Mouse (Mus musculus) intestine, embryonic 15.5 days (tissue): ENCODE measurements at regions not wholly inside any gene's neighbourhood (a gene's known extent, or its start where the extent isn't known, plus 50 kb on each side); places are given as distances from the start of the nearest gene placed in this dataset.

Experiments
- ATAC-seq: fragments of 200-750 bp; cut with Nextera tagmentation; 2 replicates; pipeline ENCODE4 v1.8.0; 2017; ENCODE audit warnings: moderate TSS enrichment, moderate library complexity
- H3K27ac ChIP-seq: fragments of 300-500 bp; sonication (generic); 2 replicates; pipeline ENCODE4 v1.5.1; 2015; ENCODE audit warnings: mild to moderate bottlenecking, inconsistent platforms
- H3K27me3 ChIP-seq: fragments of 300-500 bp; sonication (generic); replicated peaks from 2 replicates; pipeline ENCODE4 v1.6.1; 2015; ENCODE audit warnings: inconsistent platforms
- H3K36me3 ChIP-seq: fragments of 300-500 bp; sonication (generic); 2 replicates; pipeline ENCODE4 v1.6.1; 2015; ENCODE audit warnings: inconsistent platforms
- H3K4me1 ChIP-seq: fragments of 300-500 bp; sonication (generic); replicated peaks from 2 replicates; pipeline ENCODE4 v1.6.1; 2015; ENCODE audit warnings: inconsistent platforms
- H3K4me2 ChIP-seq: fragments of 300-500 bp; sonication (generic); replicated peaks from 2 replicates; pipeline ENCODE4 v1.6.1; 2015; ENCODE audit warnings: mild to moderate bottlenecking, inconsistent platforms
- H3K4me3 ChIP-seq: fragments of 300-500 bp; sonication (generic); replicated peaks from 2 replicates; pipeline ENCODE4 v1.5.1; 2015; ENCODE audit warnings: inconsistent platforms
- H3K9ac ChIP-seq: fragments of 300-500 bp; sonication (generic); 2 replicates; pipeline ENCODE4 v1.6.1; 2015; ENCODE audit warnings: inconsistent platforms
- H3K9me3 ChIP-seq: fragments of 300-500 bp; sonication (generic); 2 replicates; pipeline ENCODE4 v1.6.1; 2016; ENCODE audit warnings: inconsistent platforms
- WGBS: fragments of 180-500 bp; shearing (Covaris S2); methylation state at CpG from one replicate; pipeline ENCODE4 v1.1.7; 2015; 5-methylcytosine and 5-hydroxymethylcytosine counted together

GRCm38 (mm10) chr13:56350705-56351400 is 54.5 kb upstream of the Cxcl14 start:
- Histone ChIP-seq H3K4me2 (no peak overlapping the region), H3K27ac (peak overlapping the region; percentile 67), H3K9me3 (no peaks in the 10 kb centered on the region), H3K4me1 (peaks cover 15% of the 10 kb centered on the region), H3K9ac (no peak overlapping the region), H3K4me3 (no peak overlapping the region), H3K36me3 (no peaks in the 10 kb centered on the region), H3K27me3 (no peaks in the 10 kb centered on the region)
- no peak for ATAC-seq
- 66% methylated on average over 14 of the region's 14 CpGs for WGBS

DNA sequence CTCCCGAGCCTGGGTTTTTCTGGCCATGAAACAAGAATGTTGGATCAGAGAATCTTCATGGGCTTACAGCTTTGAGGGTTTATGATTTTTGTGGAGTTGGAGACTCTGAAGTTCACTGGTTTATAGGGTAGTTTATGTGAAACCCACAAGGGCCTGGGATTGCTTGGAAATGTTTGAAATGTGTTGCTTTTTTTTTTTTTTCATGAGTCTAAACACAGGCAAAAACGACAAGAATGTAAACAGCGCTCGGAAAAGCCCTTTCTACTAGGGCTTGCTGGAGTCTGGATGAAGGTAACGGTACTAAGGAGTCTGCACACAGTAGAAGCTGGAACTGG is 55.0 kb upstream of the Cxcl14 start:
- Histone ChIP-seq H3K4me1 (peaks cover 15% of the 10 kb centered on the region), H3K9ac (no peak overlapping the region), H3K9me3 (no peaks in the 10 kb centered on the region), H3K4me2 (no peak overlapping the region), H3K36me3 (no peaks in the 10 kb centered on the region), H3K4me3 (no peak overlapping the region), H3K27me3 (no peaks in the 10 kb centered on the region), H3K27ac (peak overlapping the region; percentile 67)
- WGBS, result 55% methylated on average over 5 of the region's 5 CpGs
- ATAC-seq, result no peak

GRCm38 (mm10) chr13:56352436-56352835 is 56.1 kb upstream of the Cxcl14 start:
- no peak for ATAC-seq
- Histone ChIP-seq H3K4me3 (no peak overlapping the region), H3K27ac (no peak overlapping the region), H3K9ac (no peak overlapping the region), H3K27me3 (no peaks in the 10 kb centered on the region), H3K9me3 (no peaks in the 10 kb centered on the region), H3K36me3 (no peaks in the 10 kb centered on the region), H3K4me2 (no peak overlapping the region), H3K4me1 (peaks cover 15% of the 10 kb centered on the region)
- WGBS, result 84% methylated on average over 6 of the region's 6 CpGs

DNA sequence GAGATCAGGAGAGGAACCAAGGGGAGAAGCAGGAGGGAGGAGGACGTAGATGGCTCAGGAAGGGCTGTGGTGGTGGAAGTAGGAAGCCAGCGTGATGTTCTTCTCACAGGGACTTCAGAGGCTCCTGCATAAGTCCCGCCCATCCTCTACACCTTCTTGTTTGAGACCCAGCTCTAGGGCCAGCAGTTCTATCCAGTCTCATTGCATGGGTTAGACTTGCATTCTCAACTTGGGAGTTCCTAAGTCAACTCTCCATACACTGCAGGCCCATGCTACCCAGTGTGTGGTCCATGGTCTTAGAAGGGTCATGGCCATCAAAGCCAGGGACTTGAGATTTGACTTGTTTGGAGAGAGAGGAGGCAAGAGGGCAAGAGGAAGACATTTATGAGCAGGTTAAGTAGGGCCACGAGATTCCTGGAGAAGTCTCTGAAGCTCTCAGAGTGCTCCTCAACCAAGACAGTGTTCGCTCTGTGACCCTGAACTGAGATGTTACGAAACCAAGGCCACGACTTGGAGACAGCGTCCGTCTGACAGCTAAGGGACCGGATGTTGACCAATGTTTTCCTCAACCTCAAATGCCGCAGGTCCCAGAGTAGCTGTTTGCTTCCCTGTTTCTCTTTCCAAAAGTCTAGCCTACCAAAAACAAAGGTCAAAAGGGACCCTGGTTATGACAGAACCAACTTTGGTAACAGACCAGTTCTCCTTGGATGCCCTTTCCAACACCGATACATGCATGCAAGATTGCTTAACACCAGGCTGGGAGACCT is 56.7 kb upstream of the Cxcl14 start:
- WGBS, result 92% methylated on average over 12 of the region's 12 CpGs
- ATAC-seq, result no peak
- H3K27me3 ChIP-seq, result no peaks in the 10 kb centered on the region
- peaks cover 15% of the 10 kb centered on the region for H3K4me1 ChIP-seq
- no peak overlapping the region for H3K27ac ChIP-seq
- no peak overlapping the region for H3K9ac ChIP-seq
- no peaks in the 10 kb centered on the region for H3K9me3 ChIP-seq
- no peak overlapping the region for H3K4me3 ChIP-seq
- no peak overlapping the region for H3K4me2 ChIP-seq
- no peaks in the 10 kb centered on the region for H3K36me3 ChIP-seq

DNA sequence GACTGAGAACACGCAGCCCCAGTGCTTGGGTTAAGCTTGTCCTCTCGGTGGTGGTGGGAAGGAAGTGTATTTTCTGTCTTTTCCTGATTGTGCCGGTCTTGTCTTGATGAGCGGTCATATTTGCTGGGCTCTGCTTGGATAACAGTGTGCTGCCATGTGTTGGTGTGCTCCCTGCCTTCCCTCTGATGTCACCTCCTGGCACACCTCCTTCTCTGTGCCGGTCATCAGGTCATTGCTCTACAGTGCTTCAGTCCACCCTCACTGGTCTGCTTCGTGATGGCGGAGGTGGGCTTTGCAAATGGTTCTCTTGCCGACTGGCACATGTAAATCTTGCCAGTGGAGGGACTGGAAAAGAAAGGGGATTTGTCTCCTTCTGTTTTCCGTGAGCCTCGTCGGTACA is 57.6 kb upstream of the Cxcl14 start:
- H3K36me3 ChIP-seq, result no peaks in the 10 kb centered on the region
- WGBS, result 88% methylated on average over 11 of the region's 11 CpGs
- ATAC-seq, result no peak

GRCm38 (mm10) chr13:56354630-56355029 is 58.3 kb upstream of the Cxcl14 start:
- no peak overlapping the region for H3K27ac ChIP-seq
- no peaks in the 10 kb centered on the region for H3K27me3 ChIP-seq
- H3K4me2 ChIP-seq, result no peak overlapping the region
- H3K36me3 ChIP-seq, result no peaks in the 10 kb centered on the region
- H3K4me1 ChIP-seq, result peaks cover 15% of the 10 kb centered on the region
- H3K9me3 ChIP-seq, result no peaks in the 10 kb centered on the region
- WGBS, result 72% methylated on average over 1 of the region's 1 CpGs
- H3K4me3 ChIP-seq, result no peak overlapping the region
- H3K9ac ChIP-seq, result no peak overlapping the region
- no peak for ATAC-seq

More for the DNA sequence above, 57.6 kb upstream of the Cxcl14 start:
- peaks cover 15% of the 10 kb centered on the region for H3K4me1 ChIP-seq
- H3K27ac ChIP-seq, result no peak overlapping the region
- no peak overlapping the region for H3K9ac ChIP-seq
- no peaks in the 10 kb centered on the region for H3K9me3 ChIP-seq
- H3K27me3 ChIP-seq, result no peaks in the 10 kb centered on the region
- no peak overlapping the region for H3K4me3 ChIP-seq
- no peak overlapping the region for H3K4me2 ChIP-seq

DNA sequence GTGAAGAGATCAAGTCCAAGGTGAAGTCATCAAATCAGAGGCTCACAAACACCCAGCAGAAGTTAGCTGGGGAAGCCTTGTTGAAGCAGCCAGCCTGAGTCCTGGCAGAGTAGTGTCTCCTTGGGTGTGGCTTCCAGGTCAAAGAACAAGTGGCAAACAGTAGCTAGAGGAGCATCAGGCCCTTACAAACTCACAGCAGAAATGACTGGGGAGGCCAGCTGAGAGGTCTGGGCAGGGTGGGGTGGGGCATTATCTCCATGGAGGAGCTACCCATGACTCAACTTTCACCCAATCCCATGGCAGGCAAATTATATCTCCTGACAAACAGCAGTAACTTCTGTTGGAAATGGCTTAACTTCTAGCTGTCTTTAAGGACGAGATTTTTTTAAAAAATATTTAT is 60.6 kb upstream of the Cxcl14 start:
- Histone ChIP-seq H3K9me3 (no peaks in the 10 kb centered on the region), H3K27me3 (no peaks in the 10 kb centered on the region), H3K9ac (no peak overlapping the region), H3K4me3 (no peak overlapping the region), H3K36me3 (no peaks in the 10 kb centered on the region), H3K27ac (no peak overlapping the region), H3K4me2 (no peak overlapping the region), H3K4me1 (peaks cover under 1% of the 10 kb centered on the region; the same call in 1 of the 2 replicates)
- no peak for ATAC-seq
- 38% methylated on average over 1 of the region's 1 CpGs for WGBS

DNA sequence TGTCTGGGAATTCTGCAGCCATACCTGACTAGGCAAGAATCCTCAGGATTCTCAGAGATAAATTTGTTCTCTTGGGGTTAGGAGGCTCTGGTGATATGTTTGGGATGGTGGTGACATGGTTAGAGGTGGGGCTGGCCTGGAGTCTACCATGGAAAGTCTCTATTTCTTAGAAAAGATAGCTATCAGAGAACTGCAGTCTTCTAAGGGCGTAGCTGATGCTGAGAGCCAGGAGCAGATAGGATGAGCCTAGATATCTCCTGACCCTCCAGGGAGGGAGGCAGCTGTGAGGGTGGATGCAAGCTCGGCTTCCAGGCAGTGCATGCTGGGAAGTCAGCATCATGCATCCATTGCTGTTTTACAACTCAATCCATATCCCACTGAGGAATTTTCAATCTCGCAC is 61.6 kb upstream of the Cxcl14 start:
- WGBS, result 84% methylated on average over 3 of the region's 3 CpGs
- no peak for ATAC-seq
- Histone ChIP-seq H3K36me3 (no peaks in the 10 kb centered on the region), H3K4me3 (no peak overlapping the region), H3K4me2 (no peak overlapping the region), H3K4me1 (no peaks in the 10 kb centered on the region), H3K27me3 (no peaks in the 10 kb centered on the region), H3K9ac (no peak overlapping the region), H3K27ac (no peak overlapping the region), H3K9me3 (no peaks in the 10 kb centered on the region)

DNA sequence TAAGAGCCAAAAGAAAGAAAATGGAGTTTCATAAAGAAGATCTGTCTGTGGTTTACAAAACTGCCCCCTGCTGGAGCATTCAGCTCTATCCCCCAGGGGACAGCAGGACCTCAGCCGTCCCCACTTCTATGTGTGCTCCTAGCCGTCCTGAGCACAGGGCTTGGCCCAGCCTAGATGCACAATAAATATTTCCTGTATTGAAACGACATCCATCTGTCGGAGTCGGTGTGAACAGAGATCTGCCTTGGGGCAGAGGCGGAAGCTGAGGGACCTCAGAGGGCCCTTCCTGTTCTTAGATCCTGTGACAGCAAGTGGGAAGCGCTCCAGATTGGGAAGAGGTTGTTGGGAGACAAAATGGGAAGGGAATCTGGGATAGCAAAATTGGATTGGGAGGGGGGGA is 62.5 kb upstream of the Cxcl14 start:
- WGBS, result 55% methylated on average over 7 of the region's 7 CpGs
- Histone ChIP-seq H3K27ac (no peak overlapping the region), H3K36me3 (no peaks in the 10 kb centered on the region), H3K4me1 (no peaks in the 10 kb centered on the region), H3K4me3 (no peak overlapping the region), H3K27me3 (no peaks in the 10 kb centered on the region), H3K9ac (no peak overlapping the region), H3K4me2 (no peak overlapping the region), H3K9me3 (no peaks in the 10 kb centered on the region)
- no peak for ATAC-seq

GRCm38 (mm10) chr13:56359554-56359953 is 63.2 kb upstream of the Cxcl14 start:
- ATAC-seq, result no peak
- H3K4me2 ChIP-seq, result no peak overlapping the region
- H3K4me1 ChIP-seq, result no peaks in the 10 kb centered on the region
- H3K36me3 ChIP-seq, result no peaks in the 10 kb centered on the region
- no peak overlapping the region for H3K27ac ChIP-seq
- no peak overlapping the region for H3K9ac ChIP-seq
- no peaks in the 10 kb centered on the region for H3K27me3 ChIP-seq
- H3K4me3 ChIP-seq, result no peak overlapping the region
- H3K9me3 ChIP-seq, result no peaks in the 10 kb centered on the region
- 87% methylated on average over 18 of the region's 18 CpGs for WGBS

GRCm38 (mm10) chr13:56360803-56361202 is 64.5 kb upstream of the Cxcl14 start:
- WGBS, result 79% methylated on average over 2 of the region's 2 CpGs
- H3K27me3 ChIP-seq, result no peaks in the 10 kb centered on the region

DNA sequence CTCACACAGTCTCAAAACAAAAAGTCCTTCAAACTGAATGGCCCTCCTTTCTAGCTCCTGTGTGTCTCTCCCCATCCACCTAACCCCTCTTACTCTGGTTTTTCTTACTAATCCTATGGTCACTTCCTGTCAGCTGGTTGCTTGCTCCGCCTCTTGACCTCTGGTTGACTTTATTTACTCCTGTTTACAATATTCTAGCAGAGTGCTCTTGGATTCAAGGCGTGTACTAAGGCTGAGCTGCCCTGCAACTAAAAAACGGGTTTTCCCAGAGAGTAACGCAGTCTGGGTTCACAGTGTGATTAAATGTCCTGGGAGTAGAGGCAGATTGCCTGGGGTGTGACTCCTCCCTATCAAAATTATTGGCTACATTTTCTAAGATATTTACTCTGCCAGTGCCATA is 64.2 kb upstream of the Gm3045 start:
- Histone ChIP-seq H3K9me3 (no peaks in the 10 kb centered on the region), H3K27ac (no peak overlapping the region), H3K9ac (no peak overlapping the region), H3K4me1 (no peaks in the 10 kb centered on the region), H3K36me3 (no peaks in the 10 kb centered on the region), H3K4me2 (no peak overlapping the region), H3K27me3 (no peaks in the 10 kb centered on the region), H3K4me3 (no peak overlapping the region)
- ATAC-seq, result no peak
- 49% methylated on average over 4 of the region's 4 CpGs for WGBS

More at GRCm38 (mm10) chr13:56360803-56361202, 64.5 kb upstream of the Cxcl14 start:
- H3K4me2 ChIP-seq, result no peak overlapping the region
- no peak overlapping the region for H3K27ac ChIP-seq
- H3K4me1 ChIP-seq, result no peaks in the 10 kb centered on the region
- H3K36me3 ChIP-seq, result no peaks in the 10 kb centered on the region
- H3K9me3 ChIP-seq, result no peaks in the 10 kb centered on the region
- no peak for ATAC-seq
- no peak overlapping the region for H3K4me3 ChIP-seq
- H3K9ac ChIP-seq, result no peak overlapping the region

DNA sequence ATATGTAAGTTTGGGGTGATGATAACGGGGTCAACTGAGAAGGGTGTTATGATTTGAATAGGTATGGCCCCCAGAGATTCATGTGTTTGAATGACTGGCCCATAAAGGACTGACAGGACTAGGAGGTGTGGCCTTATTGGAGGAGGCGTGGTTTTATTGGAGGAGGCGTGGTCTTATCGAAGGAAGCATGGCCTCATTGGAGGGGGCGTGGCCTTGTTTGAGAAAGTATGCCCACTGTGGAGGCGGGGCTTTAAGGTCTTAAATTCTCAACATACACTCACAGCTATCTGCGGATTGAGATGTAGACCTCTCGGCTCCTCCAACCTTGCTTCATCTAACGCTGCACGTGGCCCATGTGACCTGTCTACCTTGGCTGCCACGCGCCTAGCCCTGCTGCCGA is 63.7 kb upstream of the Gm3045 start:
- Histone ChIP-seq H3K4me1 (no peaks in the 10 kb centered on the region), H3K9ac (no peak overlapping the region), H3K27me3 (no peaks in the 10 kb centered on the region), H3K4me2 (no peak overlapping the region), H3K4me3 (no peak overlapping the region), H3K36me3 (no peaks in the 10 kb centered on the region), H3K9me3 (no peaks in the 10 kb centered on the region), H3K27ac (no peak overlapping the region)
- 43% methylated on average over 13 of the region's 13 CpGs for WGBS
- ATAC-seq, result no peak
